Mouse (Mus musculus) neural tube, embryonic 10.5 days (tissue): ENCODE results near the gene Frmd4b.
"Not testable (repeated sequence)": the region's sequence is repeated elsewhere in the genome, so short reads cannot be mapped to it uniquely, and the experiment has no call there.

Source experiments
- DNase-seq: peaks from one replicate; pipeline ENCODE4 v3.0.0-alpha.2; 2017; ENCODE audit warnings: low spot score; ENCODE audit errors: extremely low spot score

The Frmd4b gene

GRCm38 (mm10) chr6:97266661-97267060 lies 350.7 kb downstream of the Frmd4b start:
- no peak for DNase-seq

- DNase-seq, result no peak
Observed at GRCm38 (mm10) chr6:97265705-97266104, 351.6 kb downstream of the Frmd4b start.

GRCm38 (mm10) chr6:97265240-97265639 lies 352.1 kb downstream of the Frmd4b start:
- DNase-seq, result no peak

- not testable (repeated sequence) for DNase-seq
Observed at GRCm38 (mm10) chr6:97263750-97264149, 353.6 kb downstream of the Frmd4b start.

GRCm38 (mm10) chr6:97262229-97262628 lies 355.1 kb downstream of the Frmd4b start:
- no peak for DNase-seq

GRCm38 (mm10) chr6:97259926-97260325 lies 357.4 kb downstream of the Frmd4b start:
- not testable (repeated sequence) for DNase-seq

- no peak for DNase-seq
Observed at GRCm38 (mm10) chr6:97258489-97258888, 358.9 kb downstream of the Frmd4b start.

GRCm38 (mm10) chr6:97252711-97253221 lies 364.6 kb downstream of the Frmd4b start, which contains the start of gene Lmod3:
Gene Lmod3 (minus strand): TSS chr6:97252759.
- no peak for DNase-seq

- DNase-seq, result no peak
Observed at GRCm38 (mm10) chr6:97252086-97252485, 365.3 kb downstream of the Frmd4b start.

GRCm38 (mm10) chr6:97250966-97251365 lies 366.4 kb downstream of the Frmd4b start:
- peak; percentile 26 for DNase-seq

- DNase-seq, result no peak
Observed at GRCm38 (mm10) chr6:97245200-97245599, 372.1 kb downstream of the Frmd4b start.

- no peak for DNase-seq
Observed at GRCm38 (mm10) chr6:97242522-97242921, 374.8 kb downstream of the Frmd4b start.

GRCm38 (mm10) chr6:97240092-97240491 lies 377.2 kb downstream of the Frmd4b start:
- no peak for DNase-seq

GRCm38 (mm10) chr6:97239360-97239759 lies 378.0 kb downstream of the Frmd4b start:
- DNase-seq, result no peak
